Mouse (Mus musculus): ENCODE results near the gene Myo15b.

GRCm38 (mm10) chr11:115845819-115846218 lies 12.4 kb upstream of the Myo15b start:
- TF ChIP-seq POLR2A (IDR thresholded peaks at IDR 0.05; ENCODE audit: extremely low read depth, insufficient read depth, low read length) (no peak), CTCF (IDR thresholded peaks at IDR 0.05; ENCODE audit: low read depth, low read length) (peak; percentile 11; the same call in 1 of the 2 replicates)

Measured in liver, adult 2 months (tissue).